Mouse (Mus musculus): Measurements from ENCODE around the gene Fyn.

- TF ChIP-seq CTCF (IDR thresholded peaks at IDR 0.05; ENCODE audit: borderline replicate concordance, insufficient read depth, low read length) (no peak), POLR2A (IDR thresholded peaks at IDR 0.05; ENCODE audit: low read depth, low read length) (no peak)
Observed at GRCm38 (mm10) chr10:39525431-39525830, 156.8 kb downstream of the Fyn start.

Measured in embryonic fibroblast, embryonic 13.5 days (primary cell).